Mouse (Mus musculus) activated CD4-positive, CD25-positive, alpha-beta regulatory T cell, adult 9 weeks (primary cell): ENCODE data around the gene Rasd2. TPM values are rescaled to one million over a fixed set of nuclear protein-coding genes. Genes with fewer than 3 reads are reported as not detected.

Experiments
- polyA plus RNA-seq: library from polyadenylated mRNA; unstranded; fragments of 100-300 nt; shearing (Covaris generic); gene quantifications from one replicate; pipeline ENCODE4 v1.2.1, GENCODE M21; 2017

Rasd2 gene
- not detected for polyA plus RNA-seq

GRCm38 (mm10) chr8:75213686-75214085, at the start of gene Rasd2:
Rasd2 (plus strand) TSS chr8:75213944.

Other genes with a start within 250 kb of the Rasd2 start
- 26.9 TPM for gene Hmgxb4, start 220.6 kb upstream of the Rasd2 start, polyA plus RNA-seq
- 21.3 TPM for gene Tom1, start 180.2 kb upstream of the Rasd2 start, polyA plus RNA-seq
- gene Hmox1, start 120.3 kb upstream of the Rasd2 start, polyA plus RNA-seq: 16.9 TPM
- gene Mcm5, start 104.4 kb upstream of the Rasd2 start, polyA plus RNA-seq: 71.1 TPM
- not detected for gene Gm10358, start 192.6 kb downstream of the Rasd2 start, polyA plus RNA-seq
- gene Iqcm, start 234.8 kb downstream of the Rasd2 start, polyA plus RNA-seq: not detected